Mouse (Mus musculus): ENCODE results near the gene Rnf144b.

Gene Rnf144b

GRCm38 (mm10) chr13:47268227-47268626 is 145.8 kb downstream of the Rnf144b start:
- DNase-seq, result no peak

- no peak for DNase-seq
Observed at GRCm38 (mm10) chr13:47272928-47273327, 150.5 kb downstream of the Rnf144b start.

DNA sequence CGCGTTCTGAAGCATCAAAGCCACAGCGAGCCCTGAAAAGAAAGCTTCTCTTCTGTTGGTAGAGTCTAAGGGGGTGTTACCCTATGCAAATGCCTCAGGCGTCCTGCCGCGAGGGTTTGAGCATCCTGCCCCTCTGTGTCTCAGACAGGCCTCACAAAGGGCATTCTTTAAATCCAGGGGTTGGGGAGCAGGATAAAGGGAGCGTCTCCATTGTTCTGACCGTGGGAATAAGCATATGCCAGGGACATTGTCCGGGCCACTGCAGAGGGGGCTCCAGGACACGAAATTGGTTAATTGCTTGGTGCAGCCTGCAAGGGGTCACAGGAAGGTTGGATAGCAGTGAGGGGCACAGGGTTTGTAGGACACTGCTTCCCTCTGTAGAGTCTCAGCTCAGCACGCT is 151.0 kb downstream of the Rnf144b start:
- no peak for DNase-seq

DNA sequence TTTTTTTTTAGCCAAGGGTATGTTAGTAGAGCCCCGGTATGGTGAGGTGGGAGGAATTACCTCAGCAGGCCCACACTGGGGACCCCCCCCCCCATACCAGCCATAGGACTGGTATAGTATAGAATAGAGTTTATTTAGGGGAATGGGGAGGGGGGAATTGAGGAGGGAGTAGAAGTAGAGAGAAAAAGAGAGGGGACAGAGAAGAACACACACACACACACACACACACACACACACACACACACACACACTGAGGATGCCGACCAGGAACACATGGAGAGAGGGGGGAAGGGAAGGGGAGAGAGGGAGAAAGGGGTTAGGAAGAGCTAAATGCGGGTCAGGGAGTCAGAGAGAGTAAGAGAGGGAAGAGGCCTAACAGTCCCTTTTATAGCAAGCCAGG is 151.7 kb downstream of the Rnf144b start:
- no peak for DNase-seq

GRCm38 (mm10) chr13:47277000-47277823 is 154.8 kb downstream of the Rnf144b start:
- DNase-seq, result peak; percentile 12 to 18

DNA sequence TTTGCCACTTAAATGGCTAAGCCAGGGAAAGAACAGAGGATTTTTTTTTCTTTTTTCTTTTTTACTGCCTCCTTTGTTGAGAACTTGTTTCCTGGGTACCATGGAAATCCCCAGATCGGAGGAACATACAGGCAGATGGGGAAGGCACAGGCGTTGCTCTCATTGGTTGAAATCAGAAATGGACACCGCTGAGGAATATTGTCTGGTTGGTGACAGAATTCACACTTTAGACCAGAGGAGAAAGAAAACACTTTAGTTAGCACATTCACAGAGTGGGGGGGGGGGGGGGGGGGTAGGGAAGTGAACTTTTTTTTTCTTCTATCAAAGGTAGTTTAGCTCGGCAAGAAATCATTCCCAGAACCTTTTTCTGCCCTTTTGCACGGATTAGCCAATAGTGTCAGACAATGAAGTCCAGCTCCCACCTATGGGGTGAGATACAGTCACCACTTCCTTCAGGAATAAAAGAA is 155.4 kb downstream of the Rnf144b start:
- no peak for DNase-seq

DNA sequence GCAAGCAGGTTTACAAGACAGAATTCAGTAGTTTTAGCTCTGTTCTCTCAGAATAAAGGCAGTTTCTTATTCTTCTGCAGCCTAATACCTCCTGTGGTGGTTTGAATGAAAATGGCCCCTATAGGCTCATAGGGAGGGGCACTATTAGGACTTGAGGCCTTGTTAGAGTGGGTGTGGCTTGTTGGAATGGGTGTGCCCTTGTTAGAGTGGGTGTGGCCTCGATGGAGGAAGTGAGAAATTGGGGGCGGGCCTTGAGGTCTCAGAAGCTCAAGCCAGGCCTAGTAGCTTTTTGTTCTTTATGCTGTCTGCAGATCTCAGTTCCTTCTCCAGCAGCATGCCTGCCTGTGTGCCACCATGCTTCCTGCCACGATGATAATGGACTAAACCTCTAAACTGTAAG is 159.8 kb downstream of the Rnf144b start:
- DNase-seq, result no peak

- peak; percentile 86 to 92 for DNase-seq
Observed at GRCm38 (mm10) chr13:47288449-47288848, 166.0 kb downstream of the Rnf144b start.

DNA sequence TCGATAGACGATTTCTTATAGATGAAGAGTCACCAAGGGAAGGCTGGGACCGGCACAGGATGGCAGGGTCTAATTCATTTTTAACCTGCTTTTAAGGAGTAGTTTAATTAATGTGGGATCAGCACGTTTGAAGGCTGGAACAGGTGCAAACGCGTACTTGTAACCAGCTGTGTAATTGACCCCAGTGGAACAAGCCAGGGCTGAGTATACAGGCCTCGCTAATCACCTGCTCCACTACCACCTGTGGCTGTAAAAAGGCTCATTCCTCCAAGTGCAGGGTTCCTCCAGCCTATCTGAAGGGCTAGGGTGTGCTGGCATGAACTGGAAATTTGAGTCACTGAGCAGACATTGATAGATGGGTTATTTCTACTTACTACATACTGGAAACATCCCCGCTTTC is 174.0 kb downstream of the Rnf144b start:
- DNase-seq, result no peak
